Mouse (Mus musculus) stomach, embryonic 15.5 days (tissue): ENCODE results near the gene Aldh1l1. TPM values are rescaled to one million over a fixed set of nuclear protein-coding genes. Genes with fewer than 3 reads are reported as not detected.

Experiments used
- ATAC-seq: fragments of 200-750 bp; cut with Nextera tagmentation; 2 replicates; pipeline ENCODE4 v1.8.0; 2017; ENCODE audit warnings: low read depth, moderate number of reproducible peaks, moderate TSS enrichment; ENCODE audit not compliant: insufficient read depth, low FRiP score
- H3K27ac ChIP-seq: fragments of 300-500 bp; sonication (generic); 2 replicates; pipeline ENCODE4 v1.5.1; 2015; ENCODE audit warnings: mild to moderate bottlenecking, inconsistent platforms
- H3K27me3 ChIP-seq: fragments of 300-500 bp; sonication (generic); replicated peaks from 2 replicates; pipeline ENCODE4 v1.6.1; 2015; ENCODE audit warnings: inconsistent platforms
- H3K36me3 ChIP-seq: fragments of 300-500 bp; sonication (generic); 2 replicates; pipeline ENCODE4 v1.6.1; 2015; ENCODE audit warnings: inconsistent platforms
- H3K4me1 ChIP-seq: fragments of 300-500 bp; sonication (generic); 2 replicates; pipeline ENCODE4 v1.6.1; 2015; ENCODE audit warnings: inconsistent platforms
- H3K4me2 ChIP-seq: fragments of 300-500 bp; sonication (generic); 2 replicates; pipeline ENCODE4 v1.6.1; 2015; ENCODE audit warnings: mild to moderate bottlenecking, inconsistent platforms
- H3K4me3 ChIP-seq: fragments of 300-500 bp; sonication (generic); replicated peaks from 2 replicates; pipeline ENCODE4 v1.5.1; 2015; ENCODE audit warnings: inconsistent platforms
- H3K9ac ChIP-seq: fragments of 300-500 bp; sonication (generic); 2 replicates; pipeline ENCODE4 v1.6.1; 2015; ENCODE audit warnings: inconsistent platforms
- H3K9me3 ChIP-seq: fragments of 300-500 bp; sonication (generic); 2 replicates; pipeline ENCODE4 v1.6.1; 2016; ENCODE audit warnings: inconsistent platforms
- whole genome bisulfite sequencing: fragments of 180-500 bp; shearing (Covaris S2); methylation state at CpG from one replicate; pipeline ENCODE4 v1.1.7; 2015; 5-methylcytosine and 5-hydroxymethylcytosine counted together
- polyA plus RNA-seq: library from polyadenylated mRNA; unstranded; fragments of >200 nt; fragmentation: Nextera tagmentation; extraction: Ambion mirVana; gene quantifications from 2 replicates; pipeline ENCODE4 v1.2.1, GENCODE M21; 2015

The Aldh1l1 gene
- polyA plus RNA-seq, 1 experiment from 2014 or later: 10.1 TPM

- Histone ChIP-seq H3K4me3 (no peak overlapping the region), H3K27me3 (no peaks in the 10 kb centered on the region), H3K4me1 (peaks cover 29% of the 10 kb centered on the region), H3K4me2 (no peak overlapping the region), H3K9ac (no peak overlapping the region), H3K9me3 (no peaks in the 10 kb centered on the region), H3K36me3 (no peaks in the 10 kb centered on the region), H3K27ac (no peak overlapping the region)
- ATAC-seq: no peak
- 56% methylated on average over 6 of the region's 6 CpGs for WGBS
Measured at GRCm38 (mm10) chr6:90509085-90509484, 22.9 kb downstream of the Aldh1l1 start.

DNA sequence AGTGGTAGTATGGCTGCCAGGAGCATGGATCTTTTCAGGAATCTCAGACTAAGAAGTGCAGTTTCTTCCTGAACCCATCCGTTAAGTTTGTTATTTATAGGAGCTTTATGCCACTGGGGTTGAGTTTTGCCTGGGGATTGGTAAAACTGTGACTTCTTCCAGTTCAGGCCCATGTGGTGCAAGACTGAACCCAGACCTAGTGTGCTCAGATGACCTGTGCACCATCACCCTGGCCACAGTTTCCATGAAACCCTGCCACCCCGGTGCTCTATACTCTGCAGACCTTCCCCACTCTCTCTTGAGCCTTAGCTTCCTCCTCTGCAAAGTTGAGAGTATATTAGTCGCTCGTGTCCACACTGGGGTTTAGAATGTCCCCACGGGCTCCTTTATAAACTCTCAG, 26.2 kb downstream of the Aldh1l1 start:
- peaks cover 19% of the 10 kb centered on the region for H3K4me1 ChIP-seq
- no peak overlapping the region for H3K27ac ChIP-seq
- WGBS: 82% methylated on average over 5 of the region's 5 CpGs
- no peaks in the 10 kb centered on the region for H3K36me3 ChIP-seq
- H3K9me3 ChIP-seq: no peaks in the 10 kb centered on the region
- ATAC-seq: no peak
- no peak overlapping the region for H3K4me3 ChIP-seq
- H3K4me2 ChIP-seq: no peak overlapping the region
- no peaks in the 10 kb centered on the region for H3K27me3 ChIP-seq
- H3K9ac ChIP-seq: no peak overlapping the region

- H3K27me3 ChIP-seq: no peaks in the 10 kb centered on the region
- no peak for ATAC-seq
- no peaks in the 10 kb centered on the region for H3K9me3 ChIP-seq
- no peak overlapping the region for H3K4me3 ChIP-seq
- 71% methylated on average over 5 of the region's 5 CpGs for WGBS
- no peak overlapping the region for H3K9ac ChIP-seq
- peaks cover 11% of the 10 kb centered on the region; the same call in 1 of the 2 replicates for H3K4me1 ChIP-seq
- no peak overlapping the region for H3K4me2 ChIP-seq
- no peak overlapping the region for H3K27ac ChIP-seq
- H3K36me3 ChIP-seq: no peaks in the 10 kb centered on the region
Measured at GRCm38 (mm10) chr6:90513074-90513856, 27.0 kb downstream of the Aldh1l1 start.

GRCm38 (mm10) chr6:90514369-90514768, 28.1 kb downstream of the Aldh1l1 start:
- Histone ChIP-seq H3K9me3 (no peaks in the 10 kb centered on the region), H3K36me3 (no peaks in the 10 kb centered on the region), H3K9ac (no peak overlapping the region), H3K27ac (no peak overlapping the region), H3K4me3 (no peak overlapping the region), H3K4me2 (no peak overlapping the region), H3K4me1 (0 out of 2 replicates have a peak, but pooled peaks cover 3% of the 10 kb centered on the region), H3K27me3 (no peaks in the 10 kb centered on the region)
- peak; percentile 41; the same call in 1 of the 2 replicates for ATAC-seq

DNA sequence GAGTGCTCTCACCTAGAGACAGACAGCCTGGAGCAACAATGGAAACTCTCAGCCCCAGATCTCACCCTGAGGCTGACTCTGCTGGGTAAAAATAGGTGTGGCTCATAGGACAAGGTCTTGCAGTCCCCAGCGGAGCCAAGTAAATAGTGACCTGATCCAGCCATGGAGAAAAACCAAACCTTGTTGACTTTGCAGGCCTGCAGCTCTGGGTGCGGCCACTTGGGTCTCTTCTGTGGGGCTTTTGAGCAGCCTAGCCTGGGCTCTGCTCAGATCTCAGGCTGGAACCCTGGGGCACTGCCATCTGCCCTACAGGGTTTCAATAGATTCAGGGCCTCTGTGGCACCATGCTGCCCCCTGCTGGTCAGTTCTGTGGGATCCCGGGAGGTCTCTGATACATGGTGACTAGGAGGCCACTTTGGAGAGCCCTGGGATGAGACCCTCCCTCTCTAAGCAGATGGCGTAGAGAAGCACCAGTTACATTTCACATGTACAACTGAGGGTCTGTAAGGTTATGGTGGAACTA, 28.7 kb downstream of the Aldh1l1 start:
- Histone ChIP-seq H3K9ac (no peak overlapping the region), H3K4me1 (0 out of 2 replicates have a peak, but pooled peaks cover 3% of the 10 kb centered on the region), H3K27ac (no peak overlapping the region), H3K36me3 (no peaks in the 10 kb centered on the region), H3K4me2 (no peak overlapping the region), H3K4me3 (no peak overlapping the region), H3K9me3 (no peaks in the 10 kb centered on the region), H3K27me3 (no peaks in the 10 kb centered on the region)
- WGBS: 32% methylated on average over 4 of the region's 4 CpGs
- peak; percentile 91 for ATAC-seq

- no peak overlapping the region for H3K4me3 ChIP-seq
- WGBS: 32% methylated on average over 3 of the region's 3 CpGs
- H3K4me2 ChIP-seq: no peak overlapping the region
- no peaks in the 10 kb centered on the region for H3K9me3 ChIP-seq
- H3K27me3 ChIP-seq: no peaks in the 10 kb centered on the region; the same call in 1 of the 2 replicates
- no peaks in the 10 kb centered on the region for H3K36me3 ChIP-seq
- H3K9ac ChIP-seq: no peak overlapping the region
- no peak for ATAC-seq
- H3K4me1 ChIP-seq: 0 out of 2 replicates have a peak, but pooled peaks cover 3% of the 10 kb centered on the region
- H3K27ac ChIP-seq: no peak overlapping the region
Measured at GRCm38 (mm10) chr6:90518892-90519291, 32.7 kb downstream of the Aldh1l1 start.

- Histone ChIP-seq H3K4me1 (0 out of 2 replicates have a peak, but pooled peaks cover 3% of the 10 kb centered on the region), H3K27ac (no peak overlapping the region), H3K4me2 (no peak overlapping the region), H3K9me3 (no peaks in the 10 kb centered on the region), H3K36me3 (no peaks in the 10 kb centered on the region), H3K27me3 (no peaks in the 10 kb centered on the region; the same call in 1 of the 2 replicates), H3K9ac (no peak overlapping the region), H3K4me3 (no peak overlapping the region)
- no peak for ATAC-seq
- WGBS: 40% methylated on average over 5 of the region's 5 CpGs
Measured at GRCm38 (mm10) chr6:90519375-90519774, 33.1 kb downstream of the Aldh1l1 start.

DNA sequence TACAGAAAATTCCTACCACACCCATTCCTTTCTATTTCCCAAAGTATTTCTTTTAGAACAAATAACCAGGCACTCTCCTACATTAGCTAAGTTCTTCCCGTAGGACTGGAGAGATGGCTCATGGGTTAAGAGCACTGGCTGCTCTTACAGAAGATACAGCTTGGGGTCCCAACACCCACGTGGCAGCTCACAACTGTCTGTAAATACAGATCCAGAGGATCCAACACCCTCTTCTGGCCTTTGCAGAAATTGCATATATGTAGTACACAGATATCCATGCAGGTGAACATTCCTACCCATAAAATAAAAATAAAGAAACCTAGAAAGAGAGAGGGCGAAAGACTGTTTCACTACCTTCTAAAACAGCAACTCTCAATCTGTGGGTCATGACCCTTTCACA, 40.2 kb downstream of the Aldh1l1 start:
- H3K4me3 ChIP-seq: no peak overlapping the region
- H3K36me3 ChIP-seq: no peaks in the 10 kb centered on the region
- H3K27me3 ChIP-seq: no peaks in the 10 kb centered on the region; the same call in 1 of the 2 replicates
- no peak overlapping the region for H3K27ac ChIP-seq
- WGBS: 57% methylated on average over 3 of the region's 3 CpGs
- no peak overlapping the region for H3K9ac ChIP-seq
- H3K4me1 ChIP-seq: no peaks in the 10 kb centered on the region
- no peak for ATAC-seq
- H3K4me2 ChIP-seq: no peak overlapping the region
- H3K9me3 ChIP-seq: no peaks in the 10 kb centered on the region

GRCm38 (mm10) chr6:90529461-90530046, 43.3 kb downstream of the Aldh1l1 start:
- no peak for ATAC-seq

DNA sequence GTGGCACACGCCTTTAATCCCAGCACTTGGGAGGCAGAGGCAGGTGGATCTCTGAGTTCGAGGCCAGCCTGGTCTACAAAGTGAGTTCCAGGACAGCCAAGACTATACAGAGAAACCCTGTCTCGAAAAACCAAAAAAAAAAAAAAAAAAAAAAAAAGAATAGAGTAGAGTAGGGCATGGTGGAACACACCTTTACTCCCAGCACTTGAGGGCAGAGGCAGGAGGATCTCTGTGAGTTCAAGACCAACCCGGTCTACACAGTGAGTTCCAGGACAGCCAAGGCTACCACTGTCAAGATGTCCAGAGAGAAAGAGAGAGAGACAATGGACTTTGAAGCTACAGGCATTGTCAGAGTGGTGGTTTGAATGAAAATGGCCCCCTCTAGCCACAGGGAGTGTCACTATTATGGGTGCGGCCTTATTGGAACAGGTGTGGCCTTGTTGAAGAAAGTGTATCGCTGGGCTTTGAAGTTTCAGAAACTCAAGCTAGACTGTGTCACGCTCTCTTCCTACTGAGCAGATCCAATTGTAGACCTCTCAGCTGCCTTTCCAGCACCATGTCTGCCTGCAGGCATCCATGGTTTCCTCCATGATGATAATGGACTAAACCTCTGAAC, 46.5 kb downstream of the Aldh1l1 start:
- Histone ChIP-seq H3K4me1 (no peaks in the 10 kb centered on the region), H3K36me3 (no peaks in the 10 kb centered on the region), H3K9ac (no peak overlapping the region), H3K27ac (no peak overlapping the region), H3K4me3 (no peak overlapping the region), H3K9me3 (no peaks in the 10 kb centered on the region), H3K27me3 (no peaks in the 10 kb centered on the region), H3K4me2 (no peak overlapping the region)
- 96% methylated on average over 6 of the region's 7 CpGs for WGBS
- ATAC-seq: no peak

More at GRCm38 (mm10) chr6:90529461-90530046, 43.3 kb downstream of the Aldh1l1 start:
- Histone ChIP-seq H3K4me2 (no peak overlapping the region), H3K36me3 (no peaks in the 10 kb centered on the region), H3K9ac (no peak overlapping the region), H3K27me3 (no peaks in the 10 kb centered on the region), H3K27ac (no peak overlapping the region), H3K4me1 (no peaks in the 10 kb centered on the region), H3K4me3 (no peak overlapping the region), H3K9me3 (no peaks in the 10 kb centered on the region)
- 50% methylated on average over 2 of the region's 2 CpGs for WGBS

- 68% methylated on average over 3 of the region's 3 CpGs for WGBS
- H3K4me1 ChIP-seq: no peaks in the 10 kb centered on the region
- no peak overlapping the region for H3K9ac ChIP-seq
- H3K4me3 ChIP-seq: no peak overlapping the region
- ATAC-seq: no peak
- no peaks in the 10 kb centered on the region for H3K27me3 ChIP-seq
- no peak overlapping the region for H3K27ac ChIP-seq
- no peak overlapping the region for H3K4me2 ChIP-seq
- H3K9me3 ChIP-seq: no peaks in the 10 kb centered on the region
- no peaks in the 10 kb centered on the region for H3K36me3 ChIP-seq
Measured at GRCm38 (mm10) chr6:90533505-90533904, 47.3 kb downstream of the Aldh1l1 start.
